Mouse (Mus musculus) erythroblast, adult 5-6 weeks (primary cell): ENCODE results near the gene Krt14. TPM values are rescaled to one million over a fixed set of nuclear protein-coding genes. Genes with fewer than 3 reads are reported as not detected.
A peak's percentile ranks its signal among the peaks of the same experiment; 100 is the strongest.

ENCODE experiments used
- ATAC-seq: replicated peaks from 2 replicates; pipeline ENCODE4 v1.8.0; 2016; ENCODE audit warnings: moderate number of reproducible peaks, mild to moderate bottlenecking, moderate TSS enrichment, inconsistent platforms; ENCODE audit not compliant: poor library complexity, low FRiP score, severe bottlenecking
- total RNA-seq, 2 experiments: library from RNA; stranded (forward) in 1 of 2; stranded (reverse) in 1 of 2; fragments of 150-400 nt in 1 of 2; fragments of 200-764, 138-1000 nt in 1 of 2; gene quantifications; 2 replicates each; pipeline versions ENCODE4 v1.2.3 to v1.2.4; 2015 to 2017; ENCODE audit warnings: low replicate concordance in 2 of 2

Krt14 gene
- total RNA-seq, 2 experiments from 2014 or later = not detected

- ATAC-seq = peak; percentile 63
These were observed 38.3 kb downstream of the Krt14 start for GRCm38 (mm10) chr11:100168765-100169762.

- no peak for ATAC-seq
These were observed 39.3 kb downstream of the Krt14 start for GRCm38 (mm10) chr11:100168071-100168470.

GRCm38 (mm10) chr11:100164392-100164791 lies 43.0 kb downstream of the Krt14 start:
- ATAC-seq = no peak

- no peak for ATAC-seq
These were observed 49.4 kb downstream of the Krt14 start for GRCm38 (mm10) chr11:100157908-100158477.

GRCm38 (mm10) chr11:100157331-100157730 lies 50.0 kb downstream of the Krt14 start:
- no peak for ATAC-seq

- no peak for ATAC-seq
These were observed 51.7 kb downstream of the Krt14 start for GRCm38 (mm10) chr11:100155497-100156255.

Other genes starting within 250 kb of the Krt14 start
- gene Krtap29-1, start 228.5 kb downstream of the Krt14 start, total RNA-seq (2015; ENCODE audit: low replicate concordance) = not detected in 2 replicates
- gene Krtap29-1, start 228.5 kb downstream of the Krt14 start, total RNA-seq (2017; ENCODE audit: low replicate concordance) = not detected in 2 replicates
- gene Krtap16-1, start 221.0 kb downstream of the Krt14 start, total RNA-seq (2015; ENCODE audit: low replicate concordance) = not detected in 2 replicates
- gene Krtap16-1, start 221.0 kb downstream of the Krt14 start, total RNA-seq (2017; ENCODE audit: low replicate concordance) = not detected in 2 replicates
- gene Krtap17-1, start 213.6 kb downstream of the Krt14 start, total RNA-seq (2015; ENCODE audit: low replicate concordance) = not detected in 2 replicates
- gene Krtap17-1, start 213.6 kb downstream of the Krt14 start, total RNA-seq (2017; ENCODE audit: low replicate concordance) = not detected in 2 replicates
- not detected in 2 replicates for gene Krt33a, start 191.3 kb downstream of the Krt14 start, total RNA-seq (2015; ENCODE audit: low replicate concordance)
- gene Krt33a, start 191.3 kb downstream of the Krt14 start, total RNA-seq (2017; ENCODE audit: low replicate concordance) = not detected in 2 replicates
- gene Krt33b, start 177.7 kb downstream of the Krt14 start, total RNA-seq (2015; ENCODE audit: low replicate concordance) = not detected in 2 replicates
- gene Krt33b, start 177.7 kb downstream of the Krt14 start, total RNA-seq (2017; ENCODE audit: low replicate concordance) = not detected in 2 replicates
- gene Krt34, start 166.0 kb downstream of the Krt14 start, total RNA-seq (2015; ENCODE audit: low replicate concordance) = not detected in 2 replicates
- gene Krt34, start 166.0 kb downstream of the Krt14 start, total RNA-seq (2017; ENCODE audit: low replicate concordance) = not detected in 2 replicates
- gene Krt31, start 157.0 kb downstream of the Krt14 start, total RNA-seq (2015; ENCODE audit: low replicate concordance) = not detected in 2 replicates
- not detected in 2 replicates for gene Krt31, start 157.0 kb downstream of the Krt14 start, total RNA-seq (2017; ENCODE audit: low replicate concordance)
- not detected in 2 replicates for gene Krt32, start 119.3 kb downstream of the Krt14 start, total RNA-seq (2015; ENCODE audit: low replicate concordance)
- not detected in 2 replicates for gene Krt32, start 119.3 kb downstream of the Krt14 start, total RNA-seq (2017; ENCODE audit: low replicate concordance)
- gene Krt35, start 111.3 kb downstream of the Krt14 start, total RNA-seq (2015; ENCODE audit: low replicate concordance) = not detected in 2 replicates
- gene Krt35, start 111.3 kb downstream of the Krt14 start, total RNA-seq (2017; ENCODE audit: low replicate concordance) = not detected in 2 replicates
- not detected in 2 replicates for gene Krt36, start 101.9 kb downstream of the Krt14 start, total RNA-seq (2015; ENCODE audit: low replicate concordance)
- not detected in 2 replicates for gene Krt36, start 101.9 kb downstream of the Krt14 start, total RNA-seq (2017; ENCODE audit: low replicate concordance)
- gene Krt13, start 86.0 kb downstream of the Krt14 start, total RNA-seq (2015; ENCODE audit: low replicate concordance) = not detected in 2 replicates
- not detected in 2 replicates for gene Krt13, start 86.0 kb downstream of the Krt14 start, total RNA-seq (2017; ENCODE audit: low replicate concordance)
- not detected in 2 replicates for gene Krt15, start 71.6 kb downstream of the Krt14 start, total RNA-seq (2015; ENCODE audit: low replicate concordance)
- not detected in 2 replicates for gene Krt15, start 71.6 kb downstream of the Krt14 start, total RNA-seq (2017; ENCODE audit: low replicate concordance)
- gene Krt19, start 58.9 kb downstream of the Krt14 start, total RNA-seq (2015; ENCODE audit: low replicate concordance) = not detected in 2 replicates
- gene Krt19, start 58.9 kb downstream of the Krt14 start, total RNA-seq (2017; ENCODE audit: low replicate concordance) = not detected in 2 replicates
- gene Krt9, start 14.3 kb downstream of the Krt14 start, total RNA-seq (2015; ENCODE audit: low replicate concordance) = not detected in 2 replicates
- gene Krt9, start 14.3 kb downstream of the Krt14 start, total RNA-seq (2017; ENCODE audit: low replicate concordance) = 0.28 TPM in 1 of 2 replicates, not detected in the other
- gene Krt16, start 41.4 kb upstream of the Krt14 start, total RNA-seq (2015; ENCODE audit: low replicate concordance) = not detected in 2 replicates
- gene Krt16, start 41.4 kb upstream of the Krt14 start, total RNA-seq (2017; ENCODE audit: low replicate concordance) = not detected in 2 replicates
- gene Krt17, start 53.5 kb upstream of the Krt14 start, total RNA-seq (2015; ENCODE audit: low replicate concordance) = not detected in 2 replicates
- not detected in 2 replicates for gene Krt17, start 53.5 kb upstream of the Krt14 start, total RNA-seq (2017; ENCODE audit: low replicate concordance)
- gene Krt42, start 62.3 kb upstream of the Krt14 start, total RNA-seq (2015; ENCODE audit: low replicate concordance) = not detected in 2 replicates
- gene Krt42, start 62.3 kb upstream of the Krt14 start, total RNA-seq (2017; ENCODE audit: low replicate concordance) = not detected in 2 replicates
- gene Eif1, start 112.3 kb upstream of the Krt14 start, total RNA-seq (2015; ENCODE audit: low replicate concordance) = 580 and 688 TPM in 2 replicates
- gene Eif1, start 112.3 kb upstream of the Krt14 start, total RNA-seq (2017; ENCODE audit: low replicate concordance) = 168 and 350 TPM in 2 replicates
- not detected in 2 replicates for gene Gast, start 126.9 kb upstream of the Krt14 start, total RNA-seq (2015; ENCODE audit: low replicate concordance)
- not detected in 2 replicates for gene Gast, start 126.9 kb upstream of the Krt14 start, total RNA-seq (2017; ENCODE audit: low replicate concordance)
- gene Hap1, start 148.6 kb upstream of the Krt14 start, total RNA-seq (2015; ENCODE audit: low replicate concordance) = not detected in 2 replicates
- not detected in 2 replicates for gene Hap1, start 148.6 kb upstream of the Krt14 start, total RNA-seq (2017; ENCODE audit: low replicate concordance)
- 1.5 and 2.3 TPM in 2 replicates for gene Jup, start 190.2 kb upstream of the Krt14 start, total RNA-seq (2015; ENCODE audit: low replicate concordance)
- gene Jup, start 190.2 kb upstream of the Krt14 start, total RNA-seq (2017; ENCODE audit: low replicate concordance) = 0.28 and 1.8 TPM in 2 replicates
- gene P3h4, start 207.3 kb upstream of the Krt14 start, total RNA-seq (2015; ENCODE audit: low replicate concordance) = not detected in 2 replicates
- gene P3h4, start 207.3 kb upstream of the Krt14 start, total RNA-seq (2017; ENCODE audit: low replicate concordance) = not detected in 2 replicates
- gene Fkbp10, start 208.1 kb upstream of the Krt14 start, total RNA-seq (2015; ENCODE audit: low replicate concordance) = not detected in 2 replicates
- not detected in 2 replicates for gene Fkbp10, start 208.1 kb upstream of the Krt14 start, total RNA-seq (2017; ENCODE audit: low replicate concordance)
- 2.1 and 10.0 TPM in 2 replicates for gene Nt5c3b, start 234.3 kb upstream of the Krt14 start, total RNA-seq (2015; ENCODE audit: low replicate concordance)
- gene Nt5c3b, start 234.3 kb upstream of the Krt14 start, total RNA-seq (2017; ENCODE audit: low replicate concordance) = 1.7 and 6.3 TPM in 2 replicates
- gene Klhl10, start 234.4 kb upstream of the Krt14 start, total RNA-seq (2015; ENCODE audit: low replicate concordance) = not detected in 2 replicates
- not detected in 2 replicates for gene Klhl10, start 234.4 kb upstream of the Krt14 start, total RNA-seq (2017; ENCODE audit: low replicate concordance)